Mouse (Mus musculus) bone marrow macrophage, adult 2 months (primary cell): ENCODE results near the gene Amotl1.

Experiments used
- CTCF ChIP-seq: IDR thresholded peaks from 2 replicates; pipeline ENCODE4 v1.5.1; 2012; ENCODE audit warnings: low read depth, mild to moderate bottlenecking, low read length, moderate library complexity
- POLR2A ChIP-seq: IDR thresholded peaks from 2 replicates; pipeline ENCODE4 v1.6.1; 2012; ENCODE audit warnings: mild to moderate bottlenecking, low read depth, low read length, borderline replicate concordance

DNA sequence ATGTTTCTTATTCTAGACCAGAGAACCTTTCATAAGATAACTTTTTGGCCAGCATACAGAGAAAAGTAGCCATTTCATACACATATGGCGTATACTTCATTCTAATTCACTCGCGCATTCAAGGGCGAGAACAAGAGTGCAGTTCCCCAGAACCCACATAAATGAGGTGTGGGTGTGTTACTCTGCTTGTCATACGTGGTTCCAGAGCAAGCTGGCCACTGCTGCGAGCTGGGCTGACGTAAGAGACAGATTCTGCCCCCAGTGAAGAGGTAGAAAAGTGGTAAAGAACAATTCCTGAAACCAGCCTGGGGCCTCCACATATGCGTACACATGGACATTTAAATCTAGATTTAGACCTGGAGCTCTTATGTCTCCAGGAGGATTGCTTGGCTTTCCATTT lies 29.6 kb upstream of the Amotl1 start:
- TF ChIP-seq CTCF = no peak
- TF ChIP-seq POLR2A = no peak
